Mouse (Mus musculus) kidney, adult 18-20 months (tissue): ENCODE data around the gene Slc12a5.

ENCODE experiments used
- DNase-seq: peaks from one replicate; pipeline ENCODE4 v3.0.0; 2021

Slc12a5 gene

DNA sequence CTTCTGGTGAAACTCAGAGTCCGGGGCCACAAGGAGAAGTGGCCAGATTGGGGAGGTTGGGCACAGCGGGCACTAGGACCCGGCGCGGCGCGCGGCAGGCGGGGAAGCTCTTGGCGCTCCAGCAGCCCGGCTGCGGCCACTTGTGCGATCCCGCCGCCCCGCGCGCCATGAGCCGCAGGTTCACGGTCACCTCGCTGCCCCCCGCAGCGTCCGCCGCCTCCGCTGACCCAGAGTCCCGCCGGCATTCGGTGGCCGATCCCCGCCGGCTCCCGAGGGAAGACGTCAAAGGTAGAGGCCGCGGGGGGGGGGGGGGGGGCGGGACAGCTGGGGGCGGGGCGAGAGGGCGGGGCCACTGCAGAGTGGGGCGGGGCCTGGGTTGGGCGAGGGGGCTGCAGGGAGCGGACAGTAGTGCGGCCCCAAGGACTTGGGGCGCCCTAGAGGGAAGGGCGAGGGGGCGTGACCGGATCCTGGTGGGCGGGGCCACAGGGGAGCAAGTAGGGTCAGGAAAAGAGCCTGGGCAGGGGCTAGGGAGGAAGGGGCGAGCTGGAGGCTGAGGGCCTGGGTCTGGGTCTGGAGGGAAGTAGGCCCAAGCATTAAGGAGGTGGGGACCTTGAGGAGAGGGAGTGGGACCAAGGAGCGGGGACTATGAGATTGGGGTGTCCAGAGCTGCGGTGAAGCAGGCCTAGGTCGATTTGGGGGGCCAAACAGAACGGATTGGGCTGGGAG is at the start of gene Slc12a5:
TSS of gene Slc12a5 (plus strand) at position 87 of the 726 bp plus-strand sequence.
- peak; percentile 71 for DNase-seq

DNA sequence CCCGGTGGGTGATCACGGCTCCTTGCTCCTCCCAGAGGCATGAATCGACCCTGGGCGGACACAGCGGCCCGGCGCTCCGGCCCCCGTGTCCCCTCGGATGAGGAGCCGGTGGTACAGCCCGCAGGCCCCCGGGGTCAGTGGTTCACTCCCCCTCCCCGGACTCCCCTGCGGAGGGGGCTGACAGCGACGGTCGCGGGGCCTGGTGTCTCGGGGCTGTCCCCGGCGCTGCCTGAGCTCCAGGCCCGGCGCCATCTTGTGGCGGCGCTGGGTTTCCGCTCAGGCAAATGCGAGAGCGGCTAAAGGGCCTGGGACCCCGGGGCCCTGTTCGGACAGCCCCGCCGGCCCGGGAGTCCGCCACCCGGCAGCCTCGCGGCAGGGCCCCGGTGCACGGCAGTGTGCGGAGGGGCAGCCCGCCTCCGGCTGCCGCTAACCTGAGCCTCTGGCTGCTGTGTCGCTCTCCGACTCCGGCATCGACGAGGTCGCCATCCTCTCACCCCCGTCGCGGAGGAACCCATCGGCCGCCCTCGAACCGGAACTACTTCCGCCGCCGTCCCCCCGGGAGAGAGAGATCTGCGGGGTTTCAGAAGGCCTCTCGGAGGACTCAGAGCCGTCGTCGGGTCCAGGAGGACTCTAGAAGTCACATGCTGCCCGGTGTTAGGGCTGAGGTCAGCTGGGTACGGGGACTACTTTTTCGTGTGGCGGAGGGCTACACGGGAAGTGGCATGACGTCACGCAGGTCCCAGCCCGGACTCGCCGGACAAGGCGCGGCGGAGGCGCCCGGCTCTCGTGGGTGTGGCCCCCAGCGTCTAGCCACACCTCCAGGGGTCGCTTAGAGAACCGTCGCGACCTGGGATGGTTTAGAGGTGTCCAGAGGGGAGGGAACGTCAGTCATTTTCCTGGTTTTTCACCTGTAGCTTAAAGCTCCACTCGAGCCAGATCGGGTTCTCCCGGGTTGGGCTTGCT is 49.2 kb upstream of the Slc12a5 start, which contains the start of gene Zfp335:
TSS of gene Zfp335 (minus strand) at position 672 of the 963 bp plus-strand sequence.
- DNase-seq, result peak; percentile 97

DNA sequence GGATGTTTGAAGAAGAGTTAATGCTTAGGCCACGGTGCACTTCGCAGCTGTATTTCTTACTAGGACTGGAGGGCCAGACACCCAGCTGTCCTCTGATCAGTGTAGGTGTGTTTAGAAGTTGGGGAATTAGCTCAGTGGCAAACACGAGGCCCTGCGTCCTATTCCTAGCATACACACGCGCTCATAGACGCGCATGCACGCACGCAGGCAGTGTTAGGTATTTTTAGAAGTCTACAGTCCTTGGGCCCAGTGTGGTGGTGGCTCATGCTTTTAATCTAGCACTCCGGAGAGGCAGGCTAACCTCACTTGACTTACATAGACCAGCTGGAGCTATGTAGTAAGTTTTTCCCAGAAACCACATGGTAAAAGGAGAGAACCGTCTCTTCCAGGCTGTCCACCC is 48.5 kb upstream of the Slc12a5 start:
- DNase-seq, result no peak

DNA sequence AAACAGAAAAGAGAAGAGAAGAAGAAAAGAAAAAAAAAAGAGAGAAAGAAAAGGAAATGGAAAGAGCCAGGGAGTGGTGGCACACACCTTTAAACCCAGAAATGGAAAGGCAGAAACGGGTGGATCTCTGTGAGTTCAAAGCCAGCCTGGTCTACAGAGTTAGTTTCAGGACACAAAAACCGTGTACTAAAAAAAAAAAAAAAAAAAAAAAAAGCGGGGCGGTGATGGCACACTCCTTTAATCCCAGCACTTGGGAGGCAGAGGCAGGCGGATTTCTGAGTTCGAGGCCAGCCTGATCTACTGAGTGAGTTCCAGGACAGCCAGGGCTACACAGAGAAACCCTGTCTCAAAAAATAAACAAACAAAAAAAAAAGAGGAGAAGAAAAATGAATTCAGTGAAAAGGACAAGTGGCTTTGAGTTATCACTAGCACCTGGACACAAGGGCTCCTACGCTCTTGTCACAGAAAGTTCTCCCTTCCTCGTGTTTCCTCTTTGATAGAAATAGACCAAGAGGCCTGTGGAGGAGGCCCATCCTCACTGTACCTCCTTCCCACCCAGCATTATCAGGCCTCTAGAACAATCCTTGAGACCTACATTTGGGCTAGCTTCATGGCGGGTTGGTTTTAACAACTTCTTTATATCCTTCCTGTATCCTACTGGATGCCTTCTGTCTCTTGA is 47.7 kb upstream of the Slc12a5 start:
- no peak for DNase-seq

DNA sequence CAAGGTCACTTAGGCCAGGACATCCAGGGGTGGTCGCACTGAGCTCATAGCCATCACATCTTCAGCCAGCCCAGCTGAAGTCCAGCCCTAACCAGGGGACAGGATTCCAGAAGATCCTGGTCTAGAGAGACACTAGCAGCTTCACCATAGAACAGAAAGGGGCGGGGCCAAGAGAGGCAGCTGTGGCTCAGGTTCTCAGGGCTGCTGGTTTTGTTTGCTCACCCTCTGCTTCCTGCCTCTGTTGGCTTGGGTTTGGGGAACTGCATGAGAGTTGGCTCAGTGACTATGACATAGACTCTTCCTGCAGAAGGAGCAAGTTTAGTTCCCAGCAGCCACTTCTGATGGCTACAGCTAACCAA is 47.2 kb upstream of the Slc12a5 start:
- no peak for DNase-seq

DNA sequence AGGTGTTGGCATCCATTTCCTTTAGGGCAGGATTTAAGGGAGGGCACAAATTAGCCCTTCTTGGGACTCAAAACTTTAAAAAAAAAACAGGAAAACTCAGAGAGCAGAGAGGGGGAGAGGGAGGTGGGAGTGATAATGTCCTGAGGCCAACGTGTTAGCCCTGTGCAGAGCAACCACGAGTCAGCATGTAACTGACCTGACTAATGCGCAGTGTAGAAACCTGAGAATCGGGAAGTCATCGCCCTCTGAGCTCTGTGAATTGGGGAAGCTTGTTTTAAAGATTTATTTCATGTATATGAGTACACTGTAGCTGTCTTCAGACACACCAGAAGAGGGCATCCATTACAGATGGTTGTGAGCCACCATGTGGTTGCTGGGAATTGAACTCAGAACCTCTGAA is 43.8 kb upstream of the Slc12a5 start:
- DNase-seq, result no peak

DNA sequence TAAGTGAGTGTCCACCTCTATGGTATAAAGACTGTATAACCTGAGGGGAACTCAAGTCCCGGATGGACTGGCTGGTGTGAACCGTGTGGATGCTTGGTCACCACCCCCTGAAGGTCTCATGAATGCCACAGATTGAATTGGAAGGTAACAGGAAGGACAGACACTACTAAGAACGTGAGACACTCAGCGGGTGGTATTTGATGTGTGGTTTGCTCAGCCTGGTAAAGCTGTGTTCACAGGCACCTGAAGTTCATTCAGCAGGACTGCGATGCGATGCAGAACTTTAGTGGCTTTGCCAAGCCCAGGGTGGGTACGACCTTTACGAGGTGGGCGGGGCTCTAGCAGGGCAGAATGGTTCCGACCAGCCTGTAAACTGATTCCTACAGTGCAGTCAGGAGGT is 43.2 kb upstream of the Slc12a5 start:
- DNase-seq, result no peak

DNA sequence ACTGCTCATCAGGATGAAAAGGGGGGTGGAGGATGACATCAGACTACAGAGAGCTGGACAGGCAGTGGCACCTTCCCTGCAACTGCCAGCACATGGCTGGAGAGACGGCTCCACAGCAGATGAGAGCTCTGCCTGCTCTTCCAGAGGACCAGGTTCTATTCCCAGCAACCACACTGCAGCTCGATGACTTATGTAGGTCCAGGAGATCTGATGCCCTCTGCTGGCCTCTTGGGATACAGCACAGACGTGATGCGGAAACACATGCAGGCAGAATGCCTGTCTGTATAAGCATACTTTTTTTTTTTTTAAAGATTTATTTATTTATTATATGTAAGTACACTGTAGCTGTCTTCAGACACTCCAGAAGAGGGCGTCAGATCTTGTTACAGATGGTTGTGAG is 42.3 kb upstream of the Slc12a5 start:
- DNase-seq, result no peak

DNA sequence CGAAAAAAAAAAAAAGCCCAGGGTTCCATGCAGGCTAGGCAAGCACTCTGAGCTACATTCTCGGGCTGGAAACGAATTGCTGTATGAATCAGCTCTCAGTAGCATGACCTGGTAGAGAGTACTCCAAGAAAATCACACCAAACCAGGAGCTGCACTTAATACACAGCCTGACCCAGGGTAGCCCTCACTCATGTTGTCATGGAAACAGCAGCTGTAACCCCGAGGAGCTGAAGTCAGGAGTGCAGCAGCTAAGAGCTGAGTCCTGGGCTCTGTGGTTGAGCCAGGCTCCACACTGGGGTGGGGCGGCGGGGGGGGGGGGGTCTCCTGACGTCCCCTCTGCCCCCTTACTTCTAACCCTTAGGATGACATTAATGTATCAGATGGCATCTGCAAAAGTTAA is 38.6 kb upstream of the Slc12a5 start:
- DNase-seq, result no peak

DNA sequence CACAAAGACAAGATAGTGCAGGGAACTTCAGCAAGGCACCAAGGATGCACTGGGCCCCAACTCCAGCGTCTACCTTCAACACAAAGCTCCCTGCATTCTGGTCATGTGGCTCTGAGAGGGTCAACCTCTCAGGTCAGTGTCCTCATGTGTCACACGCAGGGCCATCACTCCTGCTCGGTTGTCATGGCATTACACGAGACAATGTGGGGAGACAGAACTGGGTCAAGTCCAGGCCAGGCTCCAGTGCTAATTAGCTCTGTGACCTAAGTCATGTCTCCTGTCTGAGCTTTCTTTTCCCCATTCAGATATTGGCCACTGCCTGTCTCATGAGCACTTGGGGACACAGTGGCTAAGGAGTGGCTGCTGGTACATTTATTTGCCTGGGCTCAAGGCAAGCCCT is 37.3 kb upstream of the Slc12a5 start:
- DNase-seq, result no peak

DNA sequence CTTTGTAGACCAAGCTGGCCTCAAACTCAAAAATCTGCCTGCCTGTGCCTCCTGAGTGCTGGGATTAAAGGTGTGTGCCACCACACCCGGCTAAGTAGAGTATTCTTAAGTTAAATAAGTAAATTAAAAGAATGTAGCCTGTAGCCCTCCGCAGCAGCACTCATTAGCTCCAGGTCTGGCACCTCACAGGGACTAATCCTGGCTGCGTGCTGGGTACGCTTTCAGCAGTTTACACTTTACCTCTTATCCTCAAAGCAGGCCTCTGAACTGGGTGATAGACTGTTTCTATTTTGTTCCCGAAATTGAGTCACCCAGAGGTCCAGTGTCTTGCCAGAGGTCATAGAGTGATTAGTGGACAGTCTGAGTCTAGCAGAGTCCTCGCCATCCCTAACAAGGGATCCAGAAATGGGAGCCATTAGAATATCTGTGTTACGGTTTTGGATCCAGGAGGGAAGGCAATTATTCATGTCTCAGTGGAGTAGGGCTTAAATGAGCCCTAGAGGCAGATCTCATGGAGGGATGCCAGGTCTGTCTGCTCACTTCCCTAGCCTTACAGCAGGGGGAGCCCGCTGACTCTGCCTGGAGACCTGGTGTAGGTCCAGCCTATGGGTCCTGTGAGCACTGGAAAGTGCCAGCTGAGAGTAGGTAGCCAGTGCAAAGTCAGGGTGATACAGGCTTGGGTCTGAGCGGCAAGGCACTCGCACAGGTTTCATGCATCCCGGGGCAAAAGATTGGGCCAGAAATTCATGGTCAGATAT is 36.3 kb upstream of the Slc12a5 start:
- peak; percentile 96 for DNase-seq

DNA sequence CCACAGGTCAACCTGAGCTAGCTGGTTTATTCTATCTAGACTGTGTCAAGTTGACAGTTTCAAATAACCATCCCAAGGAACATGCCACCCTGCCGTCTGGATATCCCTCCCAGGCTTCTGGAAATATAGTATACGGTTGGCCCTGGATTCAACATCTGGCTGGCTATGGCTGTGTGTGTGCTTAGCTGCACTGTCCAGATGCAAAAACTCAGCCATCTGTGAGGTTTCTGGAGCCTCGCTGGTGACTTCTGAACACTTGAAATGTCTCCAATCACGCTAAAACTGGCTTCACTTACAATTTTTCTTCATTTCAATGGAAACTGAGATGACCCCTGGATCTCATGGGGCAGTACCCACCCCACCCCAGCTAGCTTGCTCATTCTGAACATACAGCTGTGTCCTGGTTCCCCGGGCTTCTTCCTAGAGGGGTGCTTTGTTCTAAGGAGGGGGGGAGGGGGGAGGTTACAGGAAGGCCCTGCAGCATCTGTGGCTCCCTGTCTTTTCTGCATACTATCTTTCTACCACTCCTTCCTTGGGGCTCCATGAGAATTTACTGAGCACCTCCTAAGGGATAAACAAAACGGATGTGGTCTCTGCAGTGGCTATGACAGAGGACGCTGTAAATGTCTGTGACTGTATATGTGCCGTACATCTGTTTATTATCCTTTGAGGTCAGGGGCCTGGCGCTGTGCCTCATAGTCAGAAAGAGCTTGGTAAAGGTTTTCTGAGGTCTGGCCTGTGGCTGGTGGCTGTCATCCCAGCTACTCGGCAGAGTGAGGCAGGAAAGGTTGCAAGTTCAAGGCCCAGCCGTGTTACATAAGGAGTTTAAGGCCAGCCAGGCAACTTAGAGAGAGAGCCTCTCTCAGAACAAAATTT is 29.7 kb upstream of the Slc12a5 start:
- DNase-seq, result no peak

DNA sequence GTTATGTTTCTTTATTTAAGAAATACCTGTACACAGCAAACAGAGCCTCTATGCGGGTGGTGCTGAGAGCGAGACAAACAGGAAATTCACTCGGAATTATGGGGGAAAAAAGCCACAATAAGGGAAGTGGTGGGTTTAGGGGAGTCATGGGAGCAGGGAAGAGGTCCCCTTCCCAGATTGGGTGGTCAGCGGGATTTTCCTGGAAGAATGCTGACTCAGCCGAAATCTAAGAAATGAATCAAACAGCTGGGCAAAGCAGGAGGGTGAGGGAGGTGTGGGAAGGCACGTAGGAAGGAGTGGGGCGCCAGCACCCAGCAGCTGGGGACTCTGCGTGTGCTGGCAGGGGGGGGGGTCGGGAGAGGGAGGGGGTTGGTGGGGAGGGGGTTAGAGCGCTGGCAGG is 27.1 kb upstream of the Slc12a5 start:
- DNase-seq, result no peak

DNA sequence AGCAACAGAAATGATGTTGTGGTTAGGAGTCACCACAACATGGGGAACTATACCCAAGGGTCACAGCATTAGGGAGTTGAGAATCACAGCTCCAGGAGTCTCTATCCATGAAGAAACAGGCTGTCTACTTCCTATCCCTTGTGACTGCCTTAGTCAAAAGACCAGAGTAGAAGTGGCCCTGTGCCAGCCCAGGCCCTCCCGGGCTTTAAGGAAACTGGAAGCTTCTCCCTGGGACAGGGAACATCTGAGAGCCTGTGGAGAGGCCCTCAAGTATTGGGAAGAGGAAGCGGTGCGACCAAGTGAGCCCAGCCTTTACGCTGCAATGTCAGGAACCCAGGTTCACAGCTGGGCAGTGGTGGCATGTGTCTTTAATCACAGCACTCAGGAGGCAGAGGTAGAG is 24.6 kb upstream of the Slc12a5 start:
- DNase-seq, result no peak

DNA sequence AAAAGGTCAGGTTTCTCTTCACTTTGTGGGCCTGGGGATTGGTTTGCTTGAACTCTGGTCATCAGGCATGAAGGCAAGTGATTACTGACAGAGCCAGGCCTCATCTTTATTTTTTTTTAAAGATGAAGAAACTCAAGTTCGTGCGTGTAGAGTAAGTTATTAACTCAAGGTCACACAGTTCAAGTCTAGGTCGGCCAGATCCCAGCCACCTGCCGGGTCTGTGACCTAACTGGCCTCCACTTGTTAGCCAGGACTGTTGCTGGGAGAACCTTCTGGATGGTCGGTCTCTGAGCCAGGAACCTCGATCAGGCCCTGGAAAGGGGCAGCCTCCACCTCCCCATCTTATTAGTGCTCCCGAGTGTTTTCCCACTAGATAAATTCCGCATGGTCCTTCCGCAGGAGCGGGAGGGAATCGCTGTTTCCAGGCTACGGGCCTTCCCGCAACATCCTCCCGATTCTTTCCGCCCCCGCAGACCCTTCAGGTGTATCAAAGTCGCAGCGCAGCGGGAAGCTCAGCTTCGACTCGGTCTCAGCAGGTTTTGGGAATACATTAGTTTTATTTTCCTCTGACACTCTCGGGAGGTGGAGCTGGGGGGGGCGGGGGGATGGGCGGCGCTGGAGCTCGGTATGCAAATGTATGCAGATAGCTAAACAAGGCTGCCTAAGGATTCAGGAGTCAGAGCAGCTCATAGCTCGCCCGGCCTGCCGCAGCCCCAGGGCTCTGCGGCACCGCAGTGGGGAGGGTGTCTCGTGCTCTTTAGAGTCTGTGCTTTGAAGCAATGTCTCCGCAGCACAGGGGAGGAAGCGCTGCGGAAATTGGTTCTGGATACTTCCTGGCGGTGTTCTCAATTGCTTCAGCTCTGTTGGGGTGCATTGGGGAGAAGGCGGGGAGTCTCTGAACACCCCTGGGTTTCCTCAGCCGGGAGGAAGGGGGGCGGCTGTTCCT is 22.2 kb upstream of the Slc12a5 start:
- peak; percentile 58 for DNase-seq

DNA sequence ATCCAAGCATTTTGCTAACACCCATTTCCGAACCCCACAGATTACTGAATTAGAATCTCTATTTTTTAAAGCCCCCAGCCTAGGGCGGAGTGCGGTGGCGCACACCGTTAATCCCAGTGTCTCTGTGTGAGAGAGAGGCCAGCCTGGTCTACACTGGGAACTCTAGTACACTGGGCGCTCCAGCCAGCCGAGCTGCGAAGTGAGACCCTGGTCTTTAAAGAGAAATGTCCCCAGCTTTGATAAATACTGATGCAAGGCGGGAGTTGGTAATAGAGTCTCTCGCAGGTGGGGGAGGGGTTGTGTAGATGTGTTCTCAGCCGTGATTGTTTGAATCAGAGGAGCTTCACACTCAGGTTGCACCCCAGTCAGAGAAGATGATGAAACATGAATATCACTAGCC is 21.5 kb upstream of the Slc12a5 start:
- no peak for DNase-seq

DNA sequence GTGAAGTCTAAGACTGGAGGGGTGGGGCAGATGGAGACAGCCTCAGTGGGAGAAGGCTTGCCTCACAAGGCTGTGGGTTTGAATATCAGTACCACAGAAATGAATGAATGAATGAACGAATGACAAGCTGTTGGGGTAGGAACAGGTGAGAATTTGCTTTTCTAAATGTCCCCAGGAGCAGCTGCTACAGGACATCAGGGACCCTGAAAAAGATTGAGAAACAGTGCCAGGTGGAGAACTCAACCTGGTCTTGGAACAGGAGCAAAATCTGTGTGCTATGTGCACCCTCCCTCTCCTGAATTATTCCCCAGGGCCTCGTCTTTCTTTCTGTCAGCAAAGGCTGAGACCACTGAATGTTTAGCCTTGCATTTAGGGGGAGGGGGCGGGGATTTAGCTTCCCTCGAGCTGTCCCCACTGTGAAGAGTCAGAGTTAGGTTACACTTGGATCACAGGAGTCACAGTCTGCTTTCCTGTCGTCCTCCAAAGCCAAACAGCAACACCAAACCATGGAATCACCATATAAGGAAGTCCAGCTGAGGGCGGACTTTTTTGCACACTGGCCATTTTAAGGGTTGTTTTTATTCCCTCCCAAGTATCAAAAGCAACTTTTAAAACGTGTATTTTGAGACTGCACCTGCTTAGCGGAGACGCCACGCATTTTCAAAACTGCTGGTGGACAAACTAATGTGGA is 20.3 kb upstream of the Slc12a5 start, which contains the start of gene Mmp9:
TSS of gene Mmp9 (plus strand) at position 641 of the 691 bp plus-strand sequence.
- DNase-seq, result no peak

DNA sequence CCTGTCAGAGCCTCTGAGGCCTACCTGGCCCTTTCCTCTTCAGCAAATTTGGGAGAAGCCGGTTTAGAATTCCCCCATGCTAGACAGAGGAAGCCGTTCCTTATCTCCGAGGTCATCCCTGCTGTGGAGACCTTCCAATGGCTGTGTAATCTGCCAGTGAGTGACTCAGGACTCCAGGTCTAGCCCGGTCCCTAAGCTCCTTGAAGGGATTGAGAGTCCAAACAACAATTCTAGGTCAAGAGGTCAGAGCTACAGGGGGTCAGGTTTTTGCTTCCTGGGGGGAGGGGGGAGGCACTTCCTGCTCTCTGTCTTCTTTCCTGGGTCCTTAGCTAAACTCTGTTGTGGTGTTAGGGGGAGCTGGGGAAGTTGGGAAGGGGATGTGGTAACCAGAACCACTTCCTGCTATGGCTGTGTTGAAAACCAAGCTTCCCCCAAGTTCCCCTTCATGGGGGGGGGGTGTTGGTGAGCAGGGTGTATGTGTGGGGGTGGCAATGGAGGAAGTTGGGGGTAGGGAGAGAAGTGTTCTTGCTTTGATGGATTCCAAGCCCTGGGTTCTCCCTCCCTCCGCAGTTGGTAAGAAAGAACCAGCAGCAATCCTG is 17.8 kb upstream of the Slc12a5 start:
- no peak for DNase-seq

DNA sequence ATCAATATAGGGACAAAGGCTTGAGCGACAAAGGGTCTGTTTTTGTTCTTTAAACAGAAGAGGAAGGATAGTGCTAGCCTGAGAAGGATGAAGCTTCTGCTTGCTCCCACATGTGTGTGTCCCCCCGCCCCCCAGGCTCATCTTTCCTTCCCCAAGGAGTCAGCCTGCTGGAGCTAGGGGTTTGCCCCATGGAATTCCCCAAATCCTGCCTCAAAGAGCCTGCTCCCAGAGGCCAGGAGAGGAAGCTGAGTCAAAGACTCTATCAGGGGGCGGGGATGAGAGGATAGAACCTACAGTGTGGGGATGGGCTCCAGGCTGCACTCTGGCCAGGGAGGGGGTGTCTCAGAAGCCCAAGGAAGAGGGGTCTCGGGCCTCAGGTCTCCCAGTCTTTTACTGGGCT is 13.1 kb upstream of the Slc12a5 start:
- no peak for DNase-seq
